Mouse (Mus musculus) thymus, postnatal 25 days (tissue): ENCODE results near the gene Yipf1.
"Not testable (repeated sequence)": the region's sequence is repeated elsewhere in the genome, so short reads cannot be mapped to it uniquely, and the experiment has no call there.

Source experiments
- DNase-seq: peaks from one replicate; pipeline ENCODE4 v3.0.0; 2022

The Yipf1 gene

DNA sequence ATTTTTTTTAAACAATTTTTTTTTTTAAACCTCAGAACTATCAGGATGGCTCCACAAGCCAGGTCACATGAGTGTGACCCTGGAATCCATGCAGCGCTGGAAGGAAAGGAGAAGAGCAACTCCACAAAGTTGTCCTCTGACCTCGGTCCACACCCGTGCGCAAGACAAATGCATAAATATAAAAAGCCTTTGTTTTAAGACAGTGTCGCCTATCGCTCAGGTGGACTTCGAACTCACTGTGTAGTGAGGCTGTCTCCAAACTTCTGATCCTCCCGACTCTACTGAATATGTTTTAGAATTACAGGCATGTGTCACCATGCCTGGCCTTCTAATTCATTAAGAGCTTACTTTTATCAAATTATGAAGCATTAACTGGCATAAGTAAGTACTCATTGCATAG is 14.4 kb downstream of the Yipf1 start:
- no peak for DNase-seq

DNA sequence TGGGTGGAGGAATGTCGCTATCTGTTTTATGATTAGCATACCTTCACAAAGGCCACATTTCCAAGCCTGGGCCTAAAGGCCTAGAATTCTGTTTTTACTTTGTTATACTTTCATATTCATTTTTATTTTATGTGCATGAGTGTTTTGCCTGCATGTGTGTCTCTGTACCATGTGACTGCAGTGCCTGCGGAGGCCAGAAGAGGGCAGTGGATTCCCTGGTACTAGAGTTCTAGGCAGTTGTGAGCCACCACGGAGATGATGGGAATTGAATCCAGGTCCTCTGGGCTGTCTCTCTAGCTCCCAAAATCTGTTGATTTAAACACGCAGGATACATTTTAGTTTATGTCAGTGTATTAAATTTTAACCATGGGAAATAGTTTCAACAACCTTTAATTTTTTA is 19.4 kb downstream of the Yipf1 start:
- peak; percentile 42 for DNase-seq

DNA sequence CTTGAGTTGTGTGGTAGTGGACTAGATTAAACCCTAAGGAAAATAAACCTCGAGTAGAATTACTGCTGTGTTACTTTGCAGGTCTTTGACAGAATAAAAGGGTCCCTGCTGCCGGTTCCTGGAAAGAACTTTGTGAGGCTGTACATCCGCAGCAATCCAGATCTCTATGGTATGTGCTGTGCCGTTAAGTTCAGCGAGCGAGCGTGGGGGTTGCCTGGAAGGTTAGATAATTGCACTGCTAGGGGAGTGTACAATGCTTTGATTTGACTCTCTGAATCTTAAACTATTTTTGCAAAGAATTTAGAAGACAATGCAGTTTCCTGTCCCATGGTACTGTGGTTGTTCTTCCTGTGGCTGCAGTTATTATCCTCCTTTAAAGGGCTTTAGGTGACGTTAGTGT is 22.2 kb downstream of the Yipf1 start:
- no peak for DNase-seq

DNA sequence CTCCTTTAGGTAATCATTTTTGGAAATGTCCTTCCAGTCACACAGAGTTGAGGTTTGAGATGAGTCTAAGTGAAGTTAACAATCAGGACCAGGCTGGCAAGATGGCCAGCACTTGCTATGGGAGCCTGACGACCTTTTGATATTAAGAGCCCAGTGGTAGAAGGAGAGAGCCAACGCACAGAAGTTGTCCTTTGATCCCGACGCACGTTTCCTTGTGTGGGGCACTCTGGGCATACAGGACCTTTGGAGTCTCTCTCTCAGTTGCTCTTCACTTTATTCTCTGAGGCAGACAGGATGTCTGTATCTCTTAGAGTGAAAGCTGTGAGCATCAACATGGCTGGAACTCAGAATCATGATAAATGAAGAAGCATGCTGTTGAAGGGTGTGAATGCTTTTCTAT is 23.3 kb downstream of the Yipf1 start:
- DNase-seq: no peak

DNA sequence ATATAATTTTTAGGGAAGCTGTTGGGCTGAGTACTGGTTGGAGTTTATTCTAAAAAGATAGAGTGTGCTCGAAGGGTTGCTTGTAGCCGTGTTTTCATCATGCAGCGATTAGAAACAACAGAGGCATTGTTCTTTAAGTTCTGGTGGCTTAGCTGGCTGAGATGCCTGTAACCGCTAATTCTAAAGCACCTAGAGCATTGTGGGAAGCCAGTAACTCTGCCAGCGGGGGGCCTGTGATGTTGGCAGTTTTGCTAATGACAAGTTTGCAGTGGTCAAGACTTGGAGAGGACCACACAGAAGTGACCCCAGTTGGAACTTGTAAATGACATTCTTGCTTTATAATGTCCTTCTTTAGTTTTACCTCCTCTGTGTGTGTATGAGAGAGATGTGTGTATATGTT is 27.2 kb downstream of the Yipf1 start:
- DNase-seq: no peak

DNA sequence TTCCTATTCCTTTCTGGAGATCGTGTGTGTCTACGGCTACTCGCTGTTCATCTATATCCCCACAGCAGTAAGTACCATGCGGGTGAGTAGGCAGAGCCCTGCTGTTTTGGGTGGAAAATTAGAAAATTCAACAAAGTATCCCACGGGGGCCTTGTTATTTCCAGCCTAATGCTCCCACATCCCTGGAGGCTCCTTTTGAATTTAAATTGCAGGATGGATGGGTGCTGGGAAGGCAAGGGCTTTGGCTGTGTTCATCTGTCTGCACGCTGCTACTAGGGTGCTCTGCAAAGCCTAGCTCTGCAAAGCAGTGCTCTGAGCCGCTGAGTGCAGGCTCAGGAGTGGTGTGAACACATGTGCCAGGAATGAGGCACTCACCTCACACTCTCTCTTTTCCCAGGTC is 30.4 kb downstream of the Yipf1 start:
- no peak for DNase-seq

DNA sequence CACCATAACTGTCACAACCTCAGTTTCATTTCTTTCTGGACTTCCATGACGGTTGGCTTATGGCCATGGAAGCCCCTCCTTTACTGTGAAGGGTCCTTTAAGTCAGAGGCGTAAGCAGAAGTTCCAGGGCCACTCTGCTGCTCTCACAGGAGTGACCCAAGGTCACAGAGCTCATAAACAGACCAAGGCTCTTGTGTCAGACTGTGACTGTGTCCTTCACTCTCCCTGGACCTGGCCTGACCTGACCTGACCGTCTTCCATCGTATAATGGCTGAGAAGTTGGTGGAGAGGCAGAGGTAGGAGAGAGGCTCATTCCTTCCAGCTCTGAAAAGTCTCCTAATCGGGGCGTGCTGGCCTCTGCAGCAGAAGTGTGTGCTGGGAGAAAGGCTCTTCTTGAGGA is 33.1 kb downstream of the Yipf1 start:
- no peak for DNase-seq

DNA sequence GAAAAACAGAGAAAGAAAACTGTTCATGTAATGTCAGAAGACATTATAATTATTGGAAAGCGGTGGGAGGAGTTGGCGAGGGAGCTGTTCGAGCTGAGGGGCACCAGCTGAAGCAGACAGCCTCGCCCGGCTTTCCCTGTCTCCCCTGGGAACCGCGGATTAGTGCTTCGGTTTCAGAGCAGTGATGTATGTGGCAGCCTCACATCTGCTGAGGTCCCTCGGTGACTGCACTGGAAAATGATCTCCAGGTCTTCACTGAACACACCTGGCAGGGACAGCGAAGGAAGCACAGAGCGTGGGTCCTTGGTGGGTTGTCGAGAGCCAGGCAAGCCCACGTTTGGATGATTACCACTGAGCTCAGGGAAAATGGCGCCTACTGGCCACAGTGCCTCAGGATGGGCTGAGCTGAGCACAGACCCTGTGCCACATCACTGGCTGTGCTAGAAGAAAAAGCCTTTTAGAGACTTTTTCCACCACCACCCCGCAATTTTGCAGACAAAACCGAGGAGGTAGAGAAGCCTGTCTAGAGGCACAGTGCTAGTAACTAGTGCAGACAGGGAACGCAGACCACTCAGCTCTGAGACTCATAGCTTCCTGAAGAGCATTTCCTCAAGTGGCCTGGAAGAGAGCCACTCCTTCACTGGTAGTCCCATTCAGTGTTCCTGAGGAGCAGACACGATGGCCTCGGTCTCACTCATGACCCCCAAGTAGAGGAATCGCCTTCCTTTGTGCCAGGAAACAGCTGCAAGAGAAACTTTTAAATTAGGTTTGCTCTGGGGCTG is 34.6 kb downstream of the Yipf1 start:
- DNase-seq: no peak

DNA sequence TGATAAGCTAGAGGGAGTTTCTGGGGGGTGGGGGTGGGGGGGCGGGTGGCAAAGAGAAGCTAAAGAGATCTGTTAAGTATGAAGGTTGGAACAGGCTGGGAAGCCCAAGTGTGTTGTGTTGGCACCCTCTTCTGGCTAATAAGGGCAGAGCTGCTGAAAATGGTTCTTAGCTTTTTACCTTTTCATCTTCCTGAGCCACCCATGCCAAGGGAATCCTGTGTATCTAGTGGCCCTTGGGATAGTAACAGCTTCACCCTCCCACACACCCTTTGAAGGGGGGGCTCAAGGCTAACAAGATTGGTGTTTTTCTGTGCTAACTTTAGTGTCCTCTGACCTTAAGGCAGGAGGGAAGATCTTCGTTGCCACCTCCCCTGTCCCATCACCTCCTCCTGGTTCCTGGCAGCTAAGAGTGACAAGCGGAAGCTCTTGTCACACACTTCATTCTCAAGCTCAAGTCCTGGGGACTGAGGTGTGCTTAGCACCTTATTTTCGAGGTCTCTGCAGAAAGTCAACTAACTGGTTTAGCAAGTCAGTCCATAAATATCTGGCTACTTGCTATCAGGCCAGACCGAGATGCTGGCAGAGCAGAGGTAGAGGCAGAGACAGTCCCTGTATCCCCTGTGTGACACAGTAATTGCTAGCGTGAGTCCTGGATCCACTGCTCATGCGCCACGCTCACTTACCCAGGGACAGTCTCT is 35.3 kb downstream of the Yipf1 start:
- peak; percentile 50 for DNase-seq

DNA sequence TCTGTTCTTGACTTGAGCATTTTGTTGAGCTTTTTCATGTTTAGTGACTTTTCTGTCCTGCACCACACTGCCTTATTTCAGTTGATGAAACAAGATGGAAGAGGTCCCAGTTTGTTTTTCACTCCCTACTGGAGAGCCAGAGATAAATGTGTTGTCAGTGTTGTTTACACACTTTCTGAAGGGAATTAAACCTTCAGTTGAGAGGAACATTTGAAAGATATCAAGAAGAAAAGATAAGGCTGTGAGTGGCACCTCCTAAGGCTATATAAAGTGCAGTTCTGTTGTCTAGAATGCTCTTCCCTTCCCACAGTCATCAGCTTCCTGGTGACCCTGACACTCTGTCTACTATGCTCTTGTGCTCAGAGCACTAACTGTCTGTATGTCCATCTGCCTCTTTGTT is 37.2 kb downstream of the Yipf1 start:
- no peak for DNase-seq

DNA sequence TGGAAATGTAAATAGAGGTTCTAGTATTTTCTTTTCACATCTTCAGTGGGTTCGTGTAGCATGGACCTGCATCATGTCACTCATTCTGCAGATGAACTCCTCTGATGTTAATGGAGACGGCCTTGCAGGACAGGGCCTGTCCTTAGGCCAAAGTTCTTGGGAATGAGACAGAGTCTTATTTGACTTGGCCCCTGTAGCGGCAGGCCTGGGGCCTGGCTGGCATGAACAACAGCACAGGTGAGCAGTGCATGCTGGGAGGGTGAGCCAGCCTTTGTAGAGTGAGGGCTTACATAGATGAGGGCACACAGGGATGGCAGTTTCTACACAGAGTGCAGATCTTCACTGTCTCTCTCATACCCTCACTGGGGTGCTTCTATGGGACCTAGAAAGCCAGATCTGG is 39.4 kb downstream of the Yipf1 start:
- no peak for DNase-seq

DNA sequence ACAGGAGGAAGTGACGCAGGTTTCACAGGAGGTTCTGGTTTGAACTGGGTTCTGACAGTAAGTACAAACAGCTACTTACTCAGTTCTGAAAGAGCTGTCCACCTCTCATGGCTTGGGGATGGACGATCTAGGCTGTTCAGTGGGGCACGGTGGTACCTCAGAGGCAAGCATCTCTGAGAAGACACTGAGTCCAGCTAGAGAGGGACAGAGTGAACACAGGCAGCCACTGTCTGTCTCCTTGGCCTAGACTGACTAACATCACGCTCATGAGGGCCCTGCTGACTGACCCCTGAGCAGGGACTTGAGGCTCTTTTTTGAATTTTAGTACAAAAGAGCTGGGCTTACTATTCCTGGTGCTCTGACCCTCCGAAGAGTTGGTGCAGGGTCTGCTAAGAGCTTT is 40.0 kb downstream of the Yipf1 start:
- DNase-seq: no peak

DNA sequence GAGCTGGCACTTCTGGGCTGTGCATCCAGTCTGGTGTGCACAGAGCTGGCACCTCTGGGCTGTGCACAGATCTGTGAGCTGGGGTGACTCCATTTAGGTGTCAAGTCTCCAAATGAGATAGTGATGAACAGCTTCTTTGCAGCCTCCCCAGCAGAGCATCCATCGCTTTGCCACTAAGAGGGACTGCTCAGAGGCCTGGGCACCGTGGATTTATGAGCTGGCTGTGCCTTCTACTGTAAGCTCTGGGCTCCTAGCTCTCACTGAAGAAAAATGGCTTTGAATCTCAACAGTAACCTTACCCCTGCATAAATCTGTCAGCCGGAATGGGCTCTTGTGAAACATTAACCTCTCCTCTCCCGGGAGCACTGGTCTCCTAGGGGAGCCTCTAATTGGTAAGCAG is 40.4 kb downstream of the Yipf1 start:
- no peak for DNase-seq

DNA sequence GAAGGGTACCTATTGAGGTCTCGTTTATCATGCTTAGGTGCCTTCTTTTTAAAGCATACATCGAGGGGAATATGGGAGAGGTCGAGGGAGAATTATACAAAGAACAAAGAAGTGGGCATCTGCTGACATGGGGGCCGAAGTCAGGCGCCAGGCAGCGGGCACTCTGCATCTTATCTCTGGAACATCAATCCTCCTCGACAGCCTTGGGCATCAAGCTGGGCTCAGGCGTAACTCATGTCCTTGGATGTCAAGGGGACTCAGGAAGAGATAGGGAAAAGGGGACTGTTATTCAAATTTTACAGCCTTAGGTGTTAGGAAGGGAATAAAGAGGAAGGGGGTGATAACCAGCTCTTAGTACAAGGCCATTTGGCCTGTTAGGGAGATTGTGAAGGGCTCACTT is 43.0 kb downstream of the Yipf1 start:
- DNase-seq: not testable (repeated sequence)

DNA sequence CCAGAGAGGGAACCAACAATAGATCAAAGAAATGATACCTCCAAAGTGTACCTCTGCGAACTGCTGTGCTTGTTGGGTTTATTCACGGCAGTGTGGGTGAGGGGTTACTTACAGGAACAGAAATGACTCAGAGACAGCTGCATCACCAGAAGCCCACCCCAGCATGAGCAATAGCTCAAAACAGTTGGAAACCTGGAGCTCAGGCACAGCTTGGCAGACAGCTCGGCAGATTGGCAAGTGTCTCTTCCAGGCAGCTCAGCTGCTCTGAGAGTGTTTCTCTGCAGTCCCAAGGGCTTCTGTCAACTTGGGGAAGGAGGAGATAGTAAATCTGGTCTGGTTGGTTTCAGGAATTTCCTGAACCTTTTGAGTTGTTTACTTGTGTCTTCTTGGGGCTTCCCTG is 44.3 kb downstream of the Yipf1 start:
- no peak for DNase-seq

DNA sequence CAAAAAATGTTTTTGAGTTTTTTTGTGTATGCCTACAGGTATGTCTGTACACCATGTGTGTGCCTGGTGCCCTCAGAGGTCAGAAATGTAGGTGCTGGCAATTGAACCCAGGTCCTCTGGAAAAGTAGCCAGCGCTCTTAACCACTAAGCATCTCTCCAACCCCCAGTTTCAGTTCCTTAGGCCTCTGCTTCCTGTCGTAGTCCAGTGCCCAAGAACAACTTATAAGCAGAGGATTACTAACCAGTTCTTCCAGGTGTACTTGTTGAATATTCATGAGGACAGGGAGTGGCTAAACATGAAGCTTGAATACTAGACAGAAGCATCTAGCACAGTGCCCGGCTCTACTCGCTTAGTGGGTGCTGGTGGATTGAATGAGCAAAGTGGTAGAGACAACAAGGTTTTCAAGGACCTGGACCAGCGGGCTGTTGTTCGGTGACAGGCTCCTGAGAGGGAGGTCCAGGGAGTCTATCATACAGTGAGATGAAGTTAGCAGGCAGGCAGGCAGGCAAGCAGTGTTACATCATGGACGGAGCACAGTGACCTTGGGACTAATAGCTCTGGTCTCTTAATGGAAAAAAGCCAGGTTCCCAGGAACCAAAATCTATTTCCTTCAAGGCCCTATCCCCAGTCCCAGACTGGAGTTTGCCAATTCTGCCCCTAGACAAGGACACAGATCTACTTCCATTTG is 46.4 kb downstream of the Yipf1 start:
- no peak for DNase-seq

DNA sequence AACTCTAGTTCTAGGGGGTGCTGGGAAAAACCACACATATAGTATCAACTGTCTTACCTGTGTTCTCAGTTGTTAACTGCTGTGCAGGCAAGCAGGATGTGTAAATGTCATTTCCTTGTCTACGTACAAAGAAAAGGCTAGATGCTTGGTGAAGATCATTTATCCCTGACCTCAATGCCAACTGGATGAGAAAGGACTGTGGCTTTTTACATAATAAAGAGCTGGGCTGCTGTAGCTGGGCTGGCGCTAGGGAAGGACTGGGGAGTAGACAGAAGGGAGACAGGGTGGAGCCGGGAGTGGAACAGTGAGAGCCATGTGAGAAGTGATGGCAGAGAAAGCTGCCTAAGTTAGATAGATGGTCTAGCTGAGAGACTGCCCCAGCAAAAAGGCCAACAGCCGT is 48.6 kb downstream of the Yipf1 start:
- no peak for DNase-seq

DNA sequence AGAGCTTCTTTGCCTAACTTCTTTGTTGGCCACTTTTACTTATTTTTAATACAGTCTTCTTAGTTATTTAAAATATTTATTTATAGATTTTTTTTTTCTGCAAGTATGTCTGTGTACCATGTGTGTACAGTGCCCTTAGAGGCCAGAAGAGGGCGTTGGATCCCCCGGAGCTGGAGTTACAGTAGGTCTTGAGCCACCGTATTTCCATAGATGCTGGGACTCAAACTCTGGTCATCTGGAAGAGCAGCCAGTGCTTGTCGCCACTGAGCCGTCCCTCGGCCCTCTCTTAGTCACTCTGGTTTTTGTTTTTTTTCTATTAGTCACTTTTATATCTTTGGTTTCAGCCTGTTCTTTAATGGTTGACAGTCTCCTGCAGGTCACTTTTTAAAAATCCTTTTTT is 49.4 kb downstream of the Yipf1 start:
- DNase-seq: no peak

DNA sequence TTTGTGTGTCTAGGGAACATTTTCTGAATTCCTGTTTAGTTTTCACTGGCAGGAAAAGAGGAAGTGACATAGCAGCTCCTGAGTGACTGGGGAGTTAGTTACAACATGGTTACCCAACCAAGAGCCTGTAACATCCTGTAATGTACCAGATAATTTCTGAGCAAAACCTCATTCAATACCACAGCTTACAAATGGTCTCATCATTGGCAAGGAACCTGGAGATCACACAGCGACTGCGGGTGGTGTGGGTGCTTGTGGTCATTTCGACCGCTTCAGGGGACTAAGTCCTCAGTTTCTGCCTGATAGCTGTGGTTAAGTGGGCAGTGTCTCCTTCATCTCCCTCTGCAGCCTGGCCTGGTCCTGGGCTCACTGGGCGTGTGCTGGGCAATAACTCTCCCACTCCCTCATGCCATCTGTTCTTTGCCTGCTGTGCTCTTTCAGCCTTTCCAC is 50.1 kb downstream of the Yipf1 start:
- DNase-seq: no peak

DNA sequence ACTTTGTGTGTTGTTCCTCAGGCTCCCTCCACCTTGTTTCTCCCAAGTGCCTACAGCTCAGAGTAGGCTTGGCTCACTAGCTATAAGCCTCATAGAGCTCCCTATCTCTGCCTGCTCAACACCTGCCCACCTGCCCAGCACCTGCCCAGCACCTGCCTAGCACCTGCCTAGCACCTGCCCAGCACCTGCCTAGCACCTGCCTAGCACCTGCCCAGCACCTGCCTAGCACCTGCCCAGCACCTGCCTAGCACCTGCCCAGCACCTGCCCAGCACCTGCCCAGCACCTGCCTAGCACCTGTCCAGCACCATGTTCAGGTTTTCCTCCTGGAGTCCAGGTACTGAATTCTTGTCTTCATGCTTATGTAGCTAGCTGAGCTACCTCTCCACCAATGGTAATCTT is 52.2 kb downstream of the Yipf1 start:
- not testable (repeated sequence) for DNase-seq

DNA sequence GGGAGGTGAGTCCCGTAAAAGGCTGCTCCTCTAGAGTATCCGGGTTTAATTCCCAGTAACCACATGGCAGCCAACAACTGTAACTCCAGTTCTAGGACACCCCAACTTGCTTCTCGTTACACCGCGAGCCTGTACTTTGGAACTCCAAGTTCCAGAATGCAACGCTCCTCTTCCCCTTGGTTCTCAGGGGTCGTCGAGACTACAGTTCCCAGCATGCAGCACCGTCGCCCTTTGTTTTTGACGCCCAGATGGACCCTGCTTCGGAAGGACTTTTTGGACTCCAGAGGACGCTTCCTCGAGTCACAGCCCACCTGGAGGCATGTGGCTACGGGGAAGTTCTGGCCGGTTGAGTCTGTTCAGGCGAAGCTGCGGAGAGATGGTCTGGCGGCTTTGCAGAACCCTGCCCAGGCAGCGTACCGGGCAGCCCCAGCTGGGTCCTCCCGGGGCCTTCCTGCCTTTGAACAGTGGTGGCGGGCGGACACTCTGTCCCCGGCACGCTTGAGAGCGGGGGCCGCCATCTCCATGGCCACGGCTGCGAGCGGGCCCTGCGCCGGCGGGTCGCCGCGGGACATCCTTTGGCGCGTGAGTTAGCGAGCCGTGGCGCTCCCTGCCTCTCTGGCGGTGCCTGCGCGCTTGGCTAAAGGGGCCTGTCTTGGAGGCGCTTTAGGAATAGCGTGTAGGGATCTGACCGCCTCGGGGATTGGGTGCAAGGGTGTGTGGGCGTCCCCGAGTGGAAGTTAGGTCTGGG is 53.6 kb downstream of the Yipf1 start, which contains the start of gene Ndc1:
Ndc1 (plus strand) TSS at position 218 of the 748 bp plus-strand sequence.
- peak; percentile 88 for DNase-seq

DNA sequence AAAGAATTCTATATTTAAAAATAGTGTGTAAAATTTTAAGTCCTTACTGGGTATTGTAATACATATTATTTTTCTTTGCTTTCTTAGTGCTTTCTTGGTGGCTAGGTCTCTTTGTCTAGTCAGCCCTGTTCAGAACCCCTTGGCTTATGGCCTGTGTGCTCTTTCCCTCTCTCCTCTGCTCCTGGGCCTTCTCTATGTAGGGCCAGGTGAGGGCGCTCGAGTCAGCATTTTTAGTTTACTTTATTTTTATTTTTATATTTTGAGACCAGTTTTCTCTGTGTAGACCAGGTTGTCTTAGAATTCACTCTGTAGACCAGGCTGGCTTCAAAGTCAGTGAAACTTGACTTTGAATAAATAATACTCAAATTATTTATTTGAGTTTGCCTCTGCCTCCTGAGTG is 58.1 kb downstream of the Yipf1 start:
- no peak for DNase-seq

DNA sequence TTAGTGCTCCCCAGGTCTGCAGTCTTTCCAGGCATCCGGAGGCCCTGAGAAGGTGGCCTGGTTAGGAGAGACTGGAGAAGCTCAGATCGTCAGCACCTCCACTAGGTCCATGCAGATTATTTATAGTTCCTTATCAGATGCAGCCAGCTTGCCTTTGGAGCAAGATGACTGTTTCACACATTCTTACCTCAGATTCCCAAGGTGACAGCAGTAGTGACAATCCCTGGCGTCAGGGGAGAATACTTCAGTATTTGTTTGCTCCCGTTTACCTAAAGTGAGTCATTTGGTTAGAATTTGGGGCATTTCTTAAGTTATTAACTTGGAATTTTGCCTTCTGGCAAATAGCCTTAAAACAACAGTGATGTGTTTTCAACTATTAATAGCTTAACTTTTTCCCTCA is 60.5 kb downstream of the Yipf1 start:
- no peak for DNase-seq
